ENCODE assay signal across 30 mouse cellular contexts in the genomic region with DNA sequence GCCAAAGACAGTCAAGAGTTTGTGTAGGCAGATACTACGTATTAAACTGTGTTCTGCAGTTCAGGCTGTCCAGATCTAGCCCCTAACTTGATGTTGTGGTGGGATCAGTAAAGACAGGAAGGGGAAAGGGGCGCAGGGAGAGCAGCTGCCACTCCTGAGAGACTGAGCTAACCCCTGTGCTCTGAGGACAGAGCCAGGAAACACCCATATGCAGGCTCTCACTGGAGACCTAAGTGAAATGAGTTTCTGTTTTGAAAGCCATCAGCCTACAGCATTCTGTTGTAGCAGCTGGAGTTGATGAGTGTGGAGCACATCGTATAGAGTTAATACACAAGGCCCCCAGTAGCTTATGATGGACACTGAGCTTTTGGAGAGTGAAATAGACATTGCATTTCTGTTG.
DNase-seq lines count a peak whose midpoint lies in the region; ATAC-seq and TF ChIP-seq lines count a peak whose summit lies in the region.
"Had no signal": no experiment of that assay in that cellular context is flagged by ENCODE, and none has a peak within 500 bp of the region (broad histone marks: within the 10 kb centered on the region; RNA-seq: fewer than 3 reads in every experiment).

No protein-coding gene starts in this region.

- H3K9me3 ChIP-seq in liver, postnatal 0 days (ENCODE audit: low read length), result no peaks in the 10 kb centered on the region
- no peaks in the 10 kb centered on the region for H3K9me3 ChIP-seq in liver, embryonic 11.5 days (ENCODE audit: control insufficient read depth, low read length)
- H3K9me3 ChIP-seq: embryonic facial prominence, embryonic 10.5 days; embryonic facial prominence, embryonic 15.5 days; forebrain, embryonic 12.5 days; heart, embryonic 10.5 days; heart, embryonic 15.5 days; liver, embryonic 15.5 days; lung, embryonic 15.5 days had no signal

- H3K27me3 ChIP-seq in liver, postnatal 0 days (ENCODE audit: insufficient read depth, low read length), result no peaks in the 10 kb centered on the region
- no peaks in the 10 kb centered on the region for H3K27me3 ChIP-seq in liver, embryonic 11.5 days (replicated peaks; ENCODE audit: control insufficient read depth, insufficient read depth, low read length)
- H3K27me3 ChIP-seq: CH12.LX; embryonic facial prominence, embryonic 15.5 days; forebrain, embryonic 12.5 days; heart, embryonic 15.5 days; liver, embryonic 15.5 days; lung, embryonic 15.5 days had no signal

- TF ChIP-seq EP300 in liver, postnatal 0 days (IDR thresholded peaks at IDR 0.05; ENCODE audit: low read depth), result no peak

- H3K4me3 ChIP-seq in liver, postnatal 0 days (ENCODE audit: low read depth, low read length), result no peak overlapping the region
- H3K4me3 ChIP-seq in liver, embryonic 11.5 days (ENCODE audit: low read depth, low read length), result no peak overlapping the region
- H3K4me3 ChIP-seq: embryonic facial prominence, embryonic 10.5 days; embryonic facial prominence, embryonic 15.5 days; forebrain, embryonic 12.5 days; heart, embryonic 10.5 days; heart, embryonic 15.5 days; liver, embryonic 15.5 days; lung, embryonic 15.5 days had no signal

- H3K27ac ChIP-seq in liver, postnatal 0 days (ENCODE audit: low read depth), result no peak overlapping the region
- no peak overlapping the region for H3K27ac ChIP-seq in liver, embryonic 11.5 days (ENCODE audit: low read depth, low read length)
- H3K27ac ChIP-seq: embryonic facial prominence, embryonic 10.5 days; embryonic facial prominence, embryonic 15.5 days; forebrain, embryonic 12.5 days; heart, embryonic 10.5 days; heart, embryonic 15.5 days; hindbrain, postnatal 0 days; liver, embryonic 15.5 days; lung, embryonic 15.5 days had no signal

- H3K4me2 ChIP-seq in liver, postnatal 0 days (ENCODE audit: low read depth, low read length), result peak overlapping the region; percentile 19; the same call in 1 of the 2 replicates
- H3K4me2 ChIP-seq in liver, embryonic 11.5 days, result no peak overlapping the region
- H3K4me2 ChIP-seq: embryonic facial prominence, embryonic 15.5 days; forebrain, embryonic 12.5 days; heart, embryonic 15.5 days; liver, embryonic 15.5 days; lung, embryonic 15.5 days had no signal

- no peak overlapping the region for H3K9ac ChIP-seq in liver, postnatal 0 days (replicated peaks)
- no peak overlapping the region for H3K9ac ChIP-seq in liver, embryonic 11.5 days (ENCODE audit: low read depth, low read length)
- H3K9ac ChIP-seq: embryonic facial prominence, embryonic 15.5 days; forebrain, embryonic 12.5 days; forebrain, postnatal 0 days; heart, embryonic 15.5 days; liver, embryonic 15.5 days; lung, embryonic 15.5 days had no signal

- no peak for ATAC-seq in liver, postnatal 0 days
- ATAC-seq in liver, embryonic 11.5 days (replicated peaks; ENCODE audit: low FRiP score), result no peak
- ATAC-seq in common myeloid progenitor, adult 5-6 weeks (replicated peaks; ENCODE audit: low read depth, poor library complexity, severe bottlenecking), result peak; percentile 39; the same call in 1 of the 2 replicates
- ATAC-seq in inflammation-experienced regulatory T-cells, adult 6 months, result peak; percentile 50
- no peak for ATAC-seq in granulocyte monocyte progenitor cell, adult 5-6 weeks (replicated peaks; ENCODE audit: poor library complexity, severe bottlenecking)
- ATAC-seq: activated CD4-positive, CD25-positive, alpha-beta regulatory T cell, adult 4 months; forebrain, postnatal 0 days; hindbrain, postnatal 0 days; intestine, embryonic 16.5 days had no signal

- WGBS in liver, postnatal 0 days (ENCODE audit: insufficient replicate concordance), result 64% methylated on average over 3 of the region's 3 CpGs
- 69% methylated on average over 3 of the region's 3 CpGs for WGBS in liver, embryonic 11.5 days

- DNase-seq in liver, postnatal 0 days, result no peak
- no peak for DNase-seq in liver, embryonic 11.5 days (ENCODE audit: low spot score)
- peak; percentile 38 for DNase-seq in thymus, postnatal 4 days
- DNase-seq: adrenal gland, adult 2 months; B cell, adult 2 months; cerebellum, adult 2 months; cerebellum, postnatal 14 days; forebrain, postnatal 0 days; gastrocnemius, postnatal 14 days; heart, adult 11 months; heart, postnatal 36 days; kidney, adult 8-10 months; kidney, postnatal 10 days; layer of hippocampus, postnatal 36 days; left cerebral cortex, postnatal 4 days; midbrain, embryonic 14.5 days had no signal

- no peaks in the 10 kb centered on the region for H3K36me3 ChIP-seq in liver, postnatal 0 days (replicated peaks; ENCODE audit: insufficient read depth, low read length)
- H3K36me3 ChIP-seq in liver, embryonic 11.5 days (ENCODE audit: control insufficient read depth, insufficient read depth, low read length), result no peaks in the 10 kb centered on the region
- H3K36me3 ChIP-seq: embryonic facial prominence, embryonic 10.5 days; embryonic facial prominence, embryonic 15.5 days; forebrain, embryonic 12.5 days; heart, embryonic 10.5 days; heart, embryonic 15.5 days; liver, embryonic 15.5 days; lung, embryonic 15.5 days had no signal

- TF ChIP-seq CTCF in liver, postnatal 0 days (IDR thresholded peaks at IDR 0.05; ENCODE audit: low read depth), result no peak

- H3K4me1 ChIP-seq in liver, postnatal 0 days (ENCODE audit: insufficient read depth), result peaks cover 6% of the 10 kb centered on the region; the same call in 1 of the 2 replicates
- H3K4me1 ChIP-seq in liver, embryonic 11.5 days (replicated peaks; ENCODE audit: control insufficient read depth, insufficient read depth, low read length), result peaks cover 28% of the 10 kb centered on the region

Comparison
In these comparisons a context has a peak if more than half of its experiments do, and no peak if none do; other contexts are left out.
1. ATAC-seq: peak in common myeloid progenitor, adult 5-6 weeks (single experiment) and inflammation-experienced regulatory T-cells, adult 6 months (single experiment); none in liver, postnatal 0 days (single experiment), liver, embryonic 11.5 days (single experiment) and granulocyte monocyte progenitor cell, adult 5-6 weeks (single experiment).